Mouse (Mus musculus): ENCODE measurements around the gene Kras.

Gene Kras

DNA sequence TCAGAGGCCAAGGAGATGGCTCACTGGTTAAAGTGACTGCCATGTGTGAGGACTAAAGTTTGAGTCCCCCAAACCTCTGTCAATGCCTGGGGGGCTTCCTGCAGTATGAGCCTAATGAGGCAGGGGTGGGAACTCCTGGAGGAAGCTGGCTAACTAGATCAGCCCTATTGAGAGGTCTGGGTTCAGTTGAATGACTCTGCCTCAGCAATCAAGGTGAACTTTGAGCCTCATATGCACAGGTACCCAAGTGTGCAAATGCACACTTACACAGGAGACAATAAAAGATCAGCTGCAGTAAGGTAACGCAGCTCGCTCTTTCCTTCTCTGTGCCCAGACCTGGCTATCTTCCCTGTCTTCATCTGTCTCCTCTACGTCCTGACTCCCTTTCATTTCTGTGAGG lies 57.0 kb downstream of the Kras start:
- no peak for DNase-seq (ENCODE audit: low spot score in 2 of 2)

DNA sequence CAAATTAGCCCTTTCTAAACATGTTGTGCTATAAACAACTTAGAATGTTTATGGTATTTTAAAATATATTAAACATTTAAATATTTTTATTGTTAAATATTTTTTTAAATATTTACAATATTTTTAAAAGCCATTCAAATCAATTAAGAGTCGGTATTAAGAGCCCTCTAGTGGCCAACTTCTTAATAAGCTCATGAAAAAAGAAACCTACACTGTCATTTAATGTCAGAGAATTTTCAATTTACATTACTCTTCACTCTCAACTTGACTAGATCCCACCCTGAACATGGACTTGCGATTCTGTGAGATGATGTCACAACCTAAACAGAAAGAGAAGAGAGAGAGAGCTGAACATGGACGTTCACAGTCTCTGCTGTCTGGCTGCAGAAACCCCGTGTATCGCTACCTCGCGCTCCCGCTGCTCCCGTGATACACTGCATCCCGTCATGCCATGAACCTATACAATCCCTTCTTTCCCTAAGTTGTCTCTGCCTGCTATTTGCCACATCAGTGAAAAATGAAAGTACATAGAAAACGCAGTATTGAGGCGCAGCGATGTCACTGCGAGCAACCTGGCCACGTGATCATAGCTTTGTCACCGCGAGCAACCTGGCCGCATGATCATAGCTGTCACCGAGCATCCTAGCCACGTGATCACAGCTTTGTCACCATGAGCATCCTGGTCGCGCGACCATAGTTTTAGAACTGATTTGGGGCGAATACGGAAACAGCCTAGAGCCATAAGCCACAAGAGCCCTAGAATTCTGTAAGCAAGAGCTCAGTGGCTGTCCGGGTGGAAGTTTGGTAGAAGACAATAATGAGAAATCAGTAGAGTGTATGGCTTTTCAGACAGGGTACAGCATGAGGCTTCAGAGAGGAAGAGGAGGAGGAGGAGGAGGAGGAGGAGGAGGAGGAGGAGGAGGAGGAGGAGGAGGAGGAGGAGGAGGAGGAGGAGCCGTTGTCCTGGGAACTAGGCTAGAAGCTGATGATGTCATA lies 62.6 kb downstream of the Kras start:
- no peak for DNase-seq (ENCODE audit: low spot score in 2 of 2)

DNA sequence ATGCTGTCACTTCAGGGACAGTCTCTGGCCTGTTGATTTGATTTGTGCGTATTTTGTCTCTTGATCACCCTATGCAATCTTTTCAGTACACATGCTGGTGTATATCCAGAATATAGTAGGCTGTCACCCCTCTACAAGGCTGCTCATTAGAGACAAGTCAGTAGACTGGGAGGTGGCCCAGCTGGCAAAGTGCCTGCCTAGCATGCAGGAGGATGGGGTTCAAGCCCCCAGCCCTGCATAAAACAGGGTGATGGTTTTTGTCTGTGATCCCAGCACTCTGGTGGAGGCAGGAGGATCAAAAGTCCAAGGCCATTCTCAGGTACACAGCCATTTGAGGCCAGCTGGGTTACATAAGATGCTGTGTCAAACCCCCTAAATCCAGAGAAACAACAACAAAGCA lies 63.9 kb downstream of the Kras start:
- DNase-seq (ENCODE audit: low spot score in 2 of 2) = no peak

DNA sequence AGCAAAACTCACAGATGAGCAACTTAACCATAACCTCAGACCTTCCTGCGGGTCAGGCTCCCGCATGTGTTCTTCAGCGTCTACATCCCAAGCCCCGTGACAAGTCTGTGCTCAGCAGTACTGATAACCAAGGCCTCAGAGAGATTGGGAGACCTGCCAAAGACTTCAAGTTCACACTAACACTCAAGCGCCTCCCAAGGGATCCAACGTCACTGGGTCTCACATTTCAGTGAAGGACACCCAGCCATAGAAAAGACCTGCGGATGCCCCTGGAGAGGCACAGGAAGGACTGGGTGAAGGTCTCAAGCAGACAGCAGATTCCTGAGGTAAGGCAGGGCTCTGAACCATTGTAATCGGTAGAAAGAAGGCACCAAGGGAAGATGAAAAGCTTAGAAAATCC lies 68.0 kb downstream of the Kras start:
- no peak for DNase-seq (ENCODE audit: low spot score in 2 of 2)

DNA sequence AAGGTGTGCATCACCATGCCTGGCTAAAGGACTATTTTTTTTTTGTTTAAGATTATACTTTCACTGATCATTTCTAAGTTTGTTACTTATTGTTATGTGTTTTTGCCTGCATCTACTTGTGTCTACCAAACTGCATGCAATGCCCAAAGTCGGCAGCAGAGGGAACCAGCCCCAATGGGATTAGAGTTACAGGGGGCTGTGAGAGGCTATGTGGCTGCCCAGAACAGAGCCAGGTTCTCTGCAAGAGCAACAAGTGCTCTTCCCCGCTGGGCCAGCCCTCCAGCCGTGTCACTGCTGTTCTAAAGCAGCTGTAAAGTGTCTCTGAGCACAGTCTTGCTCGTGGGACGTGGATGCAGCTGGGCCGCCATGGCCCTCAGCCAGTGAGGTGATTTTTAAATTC lies 70.4 kb downstream of the Kras start:
- DNase-seq (ENCODE audit: low spot score in 2 of 2) = peak in 1 of 2 experiments; percentile 22

DNA sequence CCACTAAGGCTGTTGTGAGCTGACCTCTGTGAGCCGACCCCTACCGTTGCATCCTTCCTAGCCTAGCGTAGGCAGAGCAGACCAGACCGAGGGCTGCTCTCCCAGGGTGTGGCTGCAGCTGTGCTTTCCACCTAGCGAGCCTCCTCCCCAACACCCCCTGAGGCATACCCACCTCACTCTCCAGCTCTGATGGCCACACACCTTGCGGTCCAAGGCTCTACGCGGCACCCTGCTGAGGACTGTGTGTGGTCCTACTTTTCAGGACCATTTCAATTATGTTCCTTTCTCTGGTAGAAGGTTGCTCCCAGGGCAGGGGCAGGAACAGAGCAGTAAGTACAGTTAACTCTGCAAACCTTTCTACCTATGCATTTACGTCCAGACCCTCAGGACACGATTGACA lies 73.6 kb downstream of the Kras start:
- DNase-seq (ENCODE audit: low spot score in 2 of 2) = no peak

DNA sequence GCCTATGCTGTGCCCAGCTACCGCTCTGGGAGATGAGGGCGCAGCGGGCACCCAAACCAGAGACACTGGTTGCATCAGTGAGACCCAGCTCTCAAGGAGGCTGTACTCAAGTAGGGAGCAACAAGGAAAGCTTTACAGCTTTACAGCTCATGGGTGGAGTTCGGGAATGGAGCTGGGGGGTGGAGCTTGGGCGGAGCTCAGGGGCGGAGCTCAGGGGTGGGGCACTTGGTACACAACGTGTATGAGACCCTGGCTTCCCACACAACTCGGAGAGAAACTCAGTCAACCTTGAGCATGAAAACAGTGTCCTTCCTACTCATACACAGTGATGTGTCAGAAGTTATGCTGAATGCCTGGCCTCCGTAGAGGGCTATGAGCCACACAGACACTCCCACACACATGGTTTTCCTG lies 74.5 kb downstream of the Kras start:
- peak in 1 of 2 experiments; percentile 9 for DNase-seq (ENCODE audit: low spot score in 2 of 2)

DNA sequence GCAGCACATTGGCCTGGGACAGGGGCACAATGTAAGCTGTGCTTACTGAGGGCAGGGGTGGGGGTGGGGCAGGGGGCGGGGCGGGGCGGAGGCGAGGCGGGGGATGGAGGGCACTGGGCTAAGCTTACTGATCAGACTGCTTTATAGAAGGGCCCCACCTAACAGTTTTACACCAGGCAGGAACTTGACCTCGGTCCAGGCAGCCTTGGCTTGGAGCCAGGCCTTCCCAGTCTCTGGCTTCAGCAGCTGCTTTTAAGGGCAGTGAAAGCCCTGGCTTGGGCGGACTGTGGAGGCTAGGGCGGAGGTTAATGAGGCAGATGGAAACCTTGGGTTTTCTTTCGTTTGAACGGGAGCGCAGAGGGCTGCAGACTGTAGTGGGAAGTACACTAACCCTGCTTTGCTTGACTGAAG lies 76.3 kb downstream of the Kras start:
- DNase-seq (ENCODE audit: low spot score in 2 of 2) = peak; percentile 62 to 84

DNA sequence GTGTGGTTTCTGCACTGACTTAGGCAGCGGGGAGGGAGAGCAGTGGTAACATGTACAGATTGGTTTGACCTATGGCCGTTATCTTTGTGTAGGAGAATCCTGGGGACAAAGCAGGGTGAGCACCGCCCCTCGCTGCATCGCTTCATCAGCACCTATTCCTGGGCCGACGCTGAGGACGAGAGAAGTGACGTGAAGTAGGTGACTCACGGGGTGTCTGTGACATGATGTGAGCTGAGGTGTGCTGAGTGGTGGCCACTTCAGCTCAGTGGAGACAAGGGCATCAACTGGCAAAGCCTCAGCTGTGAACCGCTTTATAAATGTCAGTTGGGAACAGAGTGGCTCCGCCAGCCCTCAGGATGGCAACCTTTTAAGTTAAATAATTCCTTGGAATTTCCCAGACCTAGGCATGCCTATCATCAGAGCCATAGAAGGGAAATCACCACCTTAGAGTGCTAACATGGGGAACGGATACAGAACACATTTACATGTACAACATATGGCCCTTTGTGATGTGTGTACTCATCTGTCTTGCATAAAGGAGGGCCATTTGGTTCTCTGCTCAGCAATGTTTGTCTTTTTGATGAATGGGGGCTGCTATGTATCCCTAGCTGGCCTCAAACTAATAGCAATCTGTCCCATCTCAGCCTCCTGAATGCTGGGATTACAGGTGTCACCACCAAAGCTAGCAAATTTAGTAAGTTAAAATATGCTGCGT lies 78.0 kb downstream of the Kras start:
- no peak for DNase-seq (ENCODE audit: low spot score in 2 of 2)
